Mouse (Mus musculus): ENCODE results near the gene Gpr4.

DNA sequence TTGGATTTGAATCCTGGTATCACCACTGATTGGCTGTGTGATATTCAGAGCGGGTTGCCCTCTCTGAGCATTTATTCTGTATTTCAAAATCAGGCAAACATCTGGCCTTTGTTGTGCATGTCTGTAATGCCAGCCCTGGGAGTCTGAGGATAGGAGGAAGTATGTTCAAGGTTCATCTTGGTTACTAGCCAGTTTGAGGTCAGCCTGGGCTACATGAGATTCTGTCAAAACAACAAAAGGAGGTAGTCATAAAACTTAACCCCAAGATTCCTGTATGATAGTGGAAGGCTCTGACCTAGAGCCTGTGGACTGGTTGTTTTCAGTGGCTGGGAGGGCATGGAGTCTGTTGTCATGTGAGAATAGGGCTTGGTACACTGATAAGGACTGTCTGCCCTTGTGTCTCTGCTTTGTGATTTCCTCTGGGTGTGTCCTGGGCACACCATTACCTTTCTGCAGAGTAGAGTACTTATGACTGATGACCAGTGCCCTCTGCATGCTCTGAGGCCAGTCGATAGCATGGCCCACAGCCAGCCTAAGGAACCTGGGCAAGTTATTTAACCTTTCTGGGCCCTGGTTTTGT is 22.8 kb downstream of the Gpr4 start:
- no peak for TF ChIP-seq ZC3H11A (IDR thresholded peaks at IDR 0.05; ENCODE audit: borderline replicate concordance, low read depth, low read length)
- no peak for TF ChIP-seq ZNF384 (IDR thresholded peaks at IDR 0.05; ENCODE audit: low read depth, low read length)
- no peak for TF ChIP-seq HCFC1 (IDR thresholded peaks at IDR 0.05; ENCODE audit: borderline replicate concordance, insufficient read depth, low read length)
